Mouse (Mus musculus) spleen, adult 12 weeks (tissue): Measurements from ENCODE around the gene Slc5a4b.
A peak's percentile ranks its signal among the peaks of the same experiment; 100 is the strongest.
"Not testable (repeated sequence)": the region's sequence is repeated elsewhere in the genome, so short reads cannot be mapped to it uniquely, and the experiment has no call there.

Experiments used
- DNase-seq: peaks from one replicate; pipeline ENCODE4 v3.0.0; 2022; ENCODE audit warnings: low spot score

The Slc5a4b gene

DNA sequence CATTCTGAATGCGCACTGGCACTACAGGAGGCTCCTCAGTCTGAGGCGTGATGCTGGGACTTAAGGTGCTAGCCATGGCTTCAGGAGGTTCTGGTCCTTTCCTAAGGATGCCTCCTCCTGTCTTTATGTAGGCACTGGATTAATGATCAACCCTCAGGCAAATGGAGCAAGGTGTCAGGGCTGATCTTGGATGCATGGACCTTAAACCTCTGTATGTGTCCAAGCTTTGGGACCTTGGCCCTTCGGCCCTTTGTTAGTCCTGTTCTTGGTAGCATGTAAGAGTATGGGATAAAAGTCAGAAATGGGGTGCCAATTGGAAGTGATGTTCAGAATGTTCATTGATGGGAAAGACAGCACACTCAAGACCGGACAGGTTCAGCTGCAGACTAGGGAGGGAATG lies at the start of gene Slc5a4b:
Gene Slc5a4b, minus strand, starts transcription at position 101 of the 400 bp plus-strand sequence.
- DNase-seq, result no peak

DNA sequence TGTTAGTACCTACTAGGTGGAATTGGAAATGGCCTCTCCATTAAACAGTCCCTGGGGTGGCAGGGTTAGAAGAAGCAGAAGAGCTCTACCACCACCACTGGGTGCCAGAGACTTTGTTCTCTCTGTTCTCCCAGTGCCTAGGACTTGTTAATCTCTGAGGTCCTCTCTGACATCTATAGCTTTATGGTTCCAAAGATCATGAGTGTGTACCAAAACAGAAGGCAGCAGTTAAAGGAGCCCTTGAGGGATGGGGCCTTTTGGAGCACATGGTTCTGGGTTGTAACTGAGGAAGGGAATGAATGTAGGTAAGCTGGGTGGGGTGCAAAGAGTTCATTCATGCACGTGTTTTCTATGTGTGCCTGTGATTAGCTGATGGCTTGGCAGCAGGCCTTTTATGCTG lies 47.2 kb upstream of the Slc5a4b start:
- DNase-seq, result no peak

DNA sequence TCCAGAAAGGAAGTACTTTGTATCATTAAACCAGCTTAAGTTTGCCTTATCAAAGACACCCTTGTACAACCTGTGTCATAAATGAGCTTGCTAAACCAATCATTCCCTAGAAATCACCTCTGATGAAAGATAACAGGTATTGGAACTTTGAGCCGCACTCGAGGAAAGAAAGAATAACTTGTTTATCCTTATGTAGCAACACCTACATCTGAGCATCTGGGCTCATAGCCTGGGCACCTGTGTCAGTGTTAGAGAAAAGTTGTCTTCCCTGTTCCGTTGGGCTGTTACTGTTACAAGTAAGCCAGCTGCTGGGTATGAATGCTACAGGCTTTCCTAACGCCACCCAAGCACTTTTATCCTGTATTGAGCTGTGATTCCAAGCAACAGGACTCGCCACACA lies 46.8 kb upstream of the Slc5a4b start:
- DNase-seq, result no peak

DNA sequence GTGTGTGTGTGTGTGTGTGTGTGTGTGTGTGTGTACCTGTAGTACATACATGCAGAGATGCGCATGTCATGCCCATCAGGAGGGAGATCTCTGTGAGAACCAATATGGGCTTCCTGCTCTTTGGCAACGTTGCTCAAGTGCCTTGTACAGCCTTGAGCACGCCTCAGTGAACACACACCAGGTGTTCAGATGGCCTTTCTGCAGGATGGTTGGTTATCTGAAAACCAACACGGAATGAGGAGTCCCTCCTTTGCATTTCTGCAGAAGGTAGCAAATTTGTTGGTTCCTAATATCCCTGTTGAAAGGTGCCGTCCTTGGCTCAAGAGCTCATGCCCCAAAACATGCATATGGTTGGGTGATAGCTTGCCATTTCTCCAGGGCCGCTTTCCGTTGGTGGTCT lies 45.1 kb upstream of the Slc5a4b start:
- DNase-seq, result no peak

DNA sequence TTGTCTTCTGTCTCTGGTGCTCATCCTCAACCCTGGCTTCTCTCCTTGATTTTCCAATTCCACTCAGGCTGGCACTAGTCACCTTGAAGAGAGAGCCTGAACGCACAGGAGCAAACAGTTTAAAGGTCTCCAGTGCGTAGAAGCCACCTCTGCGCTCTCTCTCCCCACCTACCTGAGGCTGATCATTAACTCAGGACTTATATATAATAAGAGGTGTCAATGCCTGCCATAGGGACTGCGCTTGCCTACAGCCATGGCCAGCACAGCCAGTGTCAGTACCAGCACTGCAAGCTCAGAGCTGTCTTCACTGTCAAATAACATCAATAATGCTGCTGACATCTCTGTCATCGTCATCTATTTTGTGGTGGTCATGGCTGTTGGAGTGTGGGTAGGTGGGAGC lies 36.5 kb upstream of the Slc5a4b start, which contains the start of gene Slc5a4a:
Gene Slc5a4a, plus strand, starts transcription at position 174 of the 400 bp plus-strand sequence.
- no peak for DNase-seq

DNA sequence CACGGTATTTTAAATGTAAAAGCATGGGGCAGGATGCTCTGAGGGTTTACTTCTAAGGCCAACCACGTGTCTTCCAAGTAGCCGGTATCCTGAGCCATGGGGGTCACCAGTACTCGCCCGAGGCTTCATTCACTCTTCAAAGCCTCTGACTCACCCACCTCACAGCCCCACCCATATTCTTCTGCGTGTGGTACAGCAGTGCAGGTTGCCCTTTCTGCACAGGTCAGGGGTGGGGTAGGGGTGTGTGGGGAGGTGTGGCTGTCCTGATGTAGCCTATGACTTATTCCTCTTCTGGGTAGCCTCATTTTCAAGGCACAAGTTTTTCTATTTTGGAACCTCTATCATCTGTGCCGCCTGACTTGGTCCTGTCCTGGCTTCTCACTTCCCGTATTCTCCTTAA lies 36.1 kb upstream of the Slc5a4b start:
- no peak for DNase-seq

DNA sequence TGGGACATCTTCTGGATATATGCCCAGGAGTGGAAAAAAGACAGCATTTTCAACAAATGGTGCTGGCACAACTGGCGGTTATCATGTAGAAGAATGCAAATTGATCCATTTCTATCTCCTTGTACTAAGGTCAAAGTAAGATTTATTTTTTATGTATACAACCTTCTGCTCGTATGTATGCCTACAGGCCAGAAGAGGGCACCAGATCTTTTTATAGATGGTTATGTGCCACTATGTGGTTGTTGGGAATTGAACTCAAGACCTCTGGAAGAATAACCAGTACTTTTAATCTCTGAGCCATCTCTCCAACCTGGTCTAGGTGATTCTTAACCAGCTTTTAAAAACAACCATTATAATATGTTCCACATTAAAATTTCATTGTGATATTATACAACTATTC lies 25.6 kb upstream of the Slc5a4b start:
- no peak for DNase-seq

DNA sequence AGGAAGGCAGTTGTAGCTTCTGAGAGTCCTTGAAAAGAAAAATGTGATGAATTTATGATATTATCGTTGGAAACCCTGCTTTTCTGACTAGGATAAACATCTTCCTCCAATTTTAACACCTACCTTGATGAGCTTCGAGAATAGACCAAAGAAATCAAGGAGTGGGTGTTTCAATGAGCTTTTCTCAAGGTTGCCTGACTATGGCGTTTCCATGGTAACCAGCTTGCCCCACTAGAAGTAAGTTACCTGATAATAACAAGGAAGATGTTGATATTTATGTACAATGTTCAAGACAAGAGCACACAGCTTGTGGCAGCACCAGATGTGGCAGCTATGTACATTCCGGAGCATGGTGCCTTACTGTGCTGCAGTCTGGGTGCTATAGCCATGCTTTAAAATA lies 21.7 kb upstream of the Slc5a4b start:
- no peak for DNase-seq

DNA sequence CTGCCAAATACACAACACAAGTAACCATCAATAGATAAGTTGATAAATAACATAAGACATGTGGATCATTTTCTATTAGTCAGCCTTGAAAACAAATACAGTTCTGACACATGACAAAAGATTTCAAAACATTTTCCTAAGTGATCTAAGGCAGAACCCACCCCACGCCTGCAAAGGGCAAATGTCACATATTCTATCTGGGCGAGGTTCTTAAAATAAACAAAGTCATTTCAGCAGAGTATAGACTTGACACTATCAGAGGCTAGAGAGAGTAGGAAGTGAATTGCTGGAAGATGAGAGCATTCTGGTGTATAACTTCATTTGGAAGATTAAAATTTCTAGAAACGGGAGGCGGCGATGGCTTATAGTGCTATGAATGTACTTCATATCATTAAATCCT lies 10.7 kb upstream of the Slc5a4b start:
- DNase-seq, result no peak

DNA sequence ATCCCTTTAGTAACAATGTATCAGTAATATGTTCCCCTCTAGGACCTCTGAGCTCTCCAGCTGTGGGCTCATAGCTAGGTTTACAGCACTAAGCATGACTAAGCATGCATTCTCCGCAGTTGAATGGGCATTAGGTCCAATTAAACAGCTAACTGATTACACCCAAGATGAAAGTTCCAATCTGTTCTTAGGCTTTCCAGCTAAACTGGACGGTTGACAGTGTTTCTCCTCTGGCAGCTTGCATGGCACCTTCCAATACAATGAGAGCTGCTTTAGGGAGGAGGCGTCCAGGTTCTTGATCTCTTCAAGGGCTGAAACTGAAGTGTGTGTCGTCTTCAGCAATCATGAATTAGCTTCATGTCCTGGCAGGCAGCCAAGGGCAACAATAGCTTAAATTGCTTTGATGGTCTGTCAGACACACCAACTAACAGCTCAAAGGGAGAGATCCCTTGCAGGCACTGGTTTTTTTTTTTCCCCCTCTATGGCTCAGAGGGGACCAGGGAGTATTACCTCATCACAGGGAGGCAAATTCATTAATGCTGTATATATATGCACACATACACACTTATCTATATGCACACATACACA lies 9.5 kb upstream of the Slc5a4b start:
- DNase-seq, result no peak

DNA sequence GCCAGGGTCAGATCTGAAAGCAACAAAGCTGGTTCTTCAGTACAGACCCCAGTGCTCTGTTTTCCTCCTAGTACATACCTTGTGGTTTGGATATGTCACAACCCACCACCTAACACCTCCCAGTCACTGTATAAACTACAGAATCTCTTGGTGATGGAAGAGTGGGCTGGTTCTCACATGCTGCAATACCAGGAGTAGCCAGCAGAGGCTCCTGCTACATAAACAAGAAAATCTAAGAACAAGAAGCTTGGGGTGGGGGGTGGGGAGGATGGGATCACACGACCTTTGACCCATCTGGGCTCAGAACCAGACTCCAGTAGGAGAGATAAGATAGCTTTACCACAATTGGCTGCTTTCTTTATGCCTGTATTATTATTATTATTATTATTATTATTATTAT lies 8.0 kb upstream of the Slc5a4b start:
- DNase-seq, result no peak

DNA sequence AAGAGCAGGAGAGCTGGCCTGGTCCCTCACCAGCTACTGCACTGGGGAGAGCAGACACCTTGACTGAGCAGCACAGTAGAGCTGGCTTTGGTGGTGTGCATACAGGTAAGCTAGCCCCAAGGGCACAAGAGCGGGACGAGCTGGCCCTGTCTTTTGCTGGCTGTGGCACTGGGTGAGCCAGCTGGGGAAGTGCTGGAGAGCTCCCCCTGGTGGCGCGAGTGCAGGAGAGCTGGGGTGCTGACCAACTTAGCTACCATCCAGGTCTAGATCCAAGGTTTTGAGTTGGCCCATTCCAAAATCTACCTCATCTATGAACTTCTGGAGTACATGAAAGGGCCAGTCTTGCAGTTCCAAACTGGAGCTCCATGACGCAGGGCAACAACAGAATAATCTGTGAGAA lies 7.2 kb upstream of the Slc5a4b start:
- peak; percentile 31 for DNase-seq

DNA sequence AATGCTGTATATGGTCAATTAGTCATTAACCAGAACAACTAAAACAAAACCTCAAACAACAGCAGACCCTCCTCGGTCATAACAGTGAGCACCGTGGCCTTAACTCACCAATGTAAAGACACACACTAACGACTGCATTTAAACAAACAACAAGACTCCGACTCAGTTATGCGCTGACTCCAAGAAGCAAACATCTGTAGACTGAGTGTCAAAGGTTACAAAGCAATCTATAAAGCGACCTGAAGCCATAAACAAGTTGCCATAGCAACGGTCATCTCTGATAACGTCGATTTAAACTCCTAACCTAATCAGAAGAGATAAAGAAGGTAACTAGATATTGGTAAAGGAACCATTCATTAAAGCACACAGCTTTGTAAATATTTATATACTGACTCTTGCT lies 13.4 kb downstream of the Slc5a4b start:
- DNase-seq, result no peak

DNA sequence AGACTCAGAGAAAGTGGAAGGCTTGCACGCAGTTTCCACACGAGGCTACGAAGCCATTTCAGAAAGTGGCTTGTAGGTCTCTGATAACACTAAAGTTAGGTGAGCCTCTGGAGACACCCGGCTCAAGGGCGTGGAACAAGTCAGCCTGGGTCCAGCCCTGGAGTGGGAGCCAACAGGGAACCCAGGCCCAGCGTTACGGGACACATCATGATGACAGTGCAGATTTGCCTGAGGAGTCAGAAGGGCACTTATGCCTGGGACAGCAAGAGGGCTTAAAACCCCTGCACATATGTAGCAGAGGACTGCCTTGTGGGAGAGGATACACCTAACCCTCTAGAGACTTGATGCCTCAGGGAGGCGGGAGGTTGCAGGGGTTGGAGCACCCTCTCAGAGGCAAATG lies 14.2 kb downstream of the Slc5a4b start:
- DNase-seq, result no peak

DNA sequence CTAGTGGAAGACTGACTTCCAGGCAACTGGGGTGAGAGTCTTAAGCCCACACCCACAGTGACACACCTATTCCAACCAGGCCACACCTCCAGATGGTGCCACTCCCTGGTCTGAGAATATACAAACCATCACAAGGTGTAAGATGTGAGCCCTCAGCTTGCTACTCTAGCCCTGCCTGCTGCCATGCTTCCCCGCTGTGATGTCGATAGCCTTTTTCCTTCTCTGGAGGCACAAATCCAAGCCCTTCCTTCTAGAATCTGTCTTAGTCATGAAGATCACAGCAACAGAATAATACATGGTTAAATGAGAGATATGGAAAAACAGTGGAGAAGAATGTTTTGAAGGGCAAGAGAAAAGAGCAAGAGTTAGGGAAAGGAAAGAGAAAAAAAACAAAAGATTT lies 33.8 kb downstream of the Slc5a4b start:
- not testable (repeated sequence) for DNase-seq

DNA sequence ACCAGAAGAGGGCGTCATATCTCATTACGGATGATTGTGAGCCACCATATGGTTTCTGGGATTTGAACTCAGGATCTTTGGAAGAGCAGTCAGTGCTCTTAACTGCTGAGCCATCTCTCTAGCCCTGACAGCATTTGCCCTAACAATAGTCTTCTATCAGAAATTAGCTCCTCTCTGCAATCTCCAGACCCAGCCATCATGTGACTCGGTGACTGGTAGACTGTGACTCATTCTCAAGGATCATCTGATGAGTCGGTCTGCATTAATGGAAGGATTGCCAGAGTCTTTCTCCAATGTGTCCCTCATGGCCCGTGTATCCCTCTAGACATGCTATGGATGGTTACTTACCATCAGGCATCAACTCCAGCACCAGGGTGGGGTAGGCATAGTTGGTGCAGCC lies 38.7 kb downstream of the Slc5a4b start:
- not testable (repeated sequence) for DNase-seq

DNA sequence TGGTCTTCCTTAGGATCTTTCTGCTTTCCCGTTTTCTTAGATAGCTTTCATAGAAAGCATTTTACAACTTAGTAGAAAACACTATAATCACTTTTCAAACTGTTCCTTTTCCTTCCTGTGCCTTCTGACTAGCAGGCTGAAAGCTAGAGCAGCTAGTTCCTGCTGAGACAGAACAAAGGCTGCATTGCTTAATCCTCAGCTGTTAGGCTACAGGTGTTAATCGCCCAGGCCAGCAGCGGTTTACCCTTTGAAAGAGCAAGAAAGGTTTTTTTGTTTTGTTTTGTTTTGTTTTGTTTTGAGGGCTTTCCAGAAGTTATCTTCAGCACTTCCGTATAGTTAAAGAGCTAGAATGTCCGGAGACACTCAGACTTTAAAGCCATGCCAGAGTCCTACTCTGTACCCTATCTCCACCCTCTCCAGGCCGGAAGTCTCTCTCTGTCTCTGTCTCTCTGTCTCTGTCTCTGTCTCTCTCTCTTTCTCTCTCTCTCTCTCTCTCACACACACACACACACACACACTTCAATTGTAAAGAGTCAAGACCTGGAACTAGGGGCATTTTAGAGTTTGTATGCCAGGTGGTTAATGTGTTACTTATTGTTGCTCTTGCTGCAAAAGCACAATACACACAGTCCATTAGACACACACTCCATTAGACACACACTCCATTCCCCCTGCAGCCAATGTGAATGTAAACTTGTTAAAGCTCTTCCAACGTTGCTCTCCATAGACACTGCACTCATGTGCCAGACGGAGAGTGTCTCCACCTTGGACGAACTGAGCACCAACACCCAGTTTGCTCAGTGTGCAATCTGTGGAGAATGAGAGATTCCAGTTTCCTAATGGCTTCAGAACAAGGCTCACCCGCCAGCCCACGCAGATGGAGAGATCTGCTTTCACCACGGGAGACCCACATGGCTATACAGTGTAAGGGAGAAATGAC lies 42.8 kb downstream of the Slc5a4b start:
- DNase-seq, result no peak

DNA sequence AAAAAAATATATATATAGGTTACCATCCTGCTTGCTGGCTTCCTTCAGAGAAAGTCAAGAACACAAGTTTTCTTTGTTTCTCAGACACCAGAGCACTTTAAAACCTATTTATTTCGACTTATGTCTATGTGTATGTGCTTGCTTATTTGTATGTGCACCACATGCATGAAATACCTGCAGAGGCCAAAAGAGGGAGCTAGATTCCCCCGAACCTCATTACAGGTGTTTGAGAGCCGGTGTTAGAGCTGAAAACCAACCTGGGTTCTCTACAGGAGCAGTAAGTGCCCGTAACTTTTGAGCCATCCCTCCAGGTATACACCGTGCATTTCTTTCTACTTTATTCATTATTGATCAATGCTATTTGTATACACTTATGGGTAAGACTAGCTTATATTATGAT lies 48.3 kb downstream of the Slc5a4b start:
- no peak for DNase-seq

DNA sequence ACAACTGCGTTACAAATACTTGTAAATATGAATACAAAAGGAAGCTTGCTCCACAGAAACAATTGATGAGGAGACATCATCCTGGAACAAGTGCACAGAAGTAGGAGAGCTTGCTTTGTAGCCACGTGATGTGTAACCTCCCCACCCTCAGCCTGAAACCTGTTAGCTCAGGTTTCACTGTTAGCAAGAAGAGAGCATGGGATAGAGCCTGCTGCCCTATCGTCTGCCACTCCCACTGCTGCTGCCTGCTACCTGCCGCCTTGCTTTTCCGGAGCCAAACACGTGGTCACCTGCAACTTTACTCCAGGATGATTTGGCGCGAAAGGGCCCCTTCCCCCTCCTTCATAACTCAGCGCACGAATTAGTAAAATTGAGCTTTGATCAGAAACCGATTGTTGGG lies 58.9 kb downstream of the Slc5a4b start:
- no peak for DNase-seq

DNA sequence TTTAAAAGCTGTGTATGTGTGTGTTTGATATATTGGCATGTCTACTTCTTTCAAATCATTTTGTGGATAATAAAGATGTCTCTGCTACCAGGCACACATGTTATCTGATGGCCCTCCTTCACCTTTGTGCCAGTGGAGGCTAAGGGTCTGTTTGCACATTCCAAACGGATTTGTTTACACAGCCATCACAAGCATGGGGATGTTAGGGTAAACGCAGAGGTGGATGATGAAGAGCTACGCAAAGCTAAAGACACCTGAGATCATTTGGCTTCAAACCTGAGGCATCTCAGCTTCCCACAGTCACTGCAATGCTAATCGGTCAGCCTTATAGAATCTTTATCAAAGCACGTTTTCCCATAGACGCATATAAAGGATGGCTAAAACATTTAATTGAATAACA lies 61.8 kb downstream of the Slc5a4b start:
- no peak for DNase-seq

DNA sequence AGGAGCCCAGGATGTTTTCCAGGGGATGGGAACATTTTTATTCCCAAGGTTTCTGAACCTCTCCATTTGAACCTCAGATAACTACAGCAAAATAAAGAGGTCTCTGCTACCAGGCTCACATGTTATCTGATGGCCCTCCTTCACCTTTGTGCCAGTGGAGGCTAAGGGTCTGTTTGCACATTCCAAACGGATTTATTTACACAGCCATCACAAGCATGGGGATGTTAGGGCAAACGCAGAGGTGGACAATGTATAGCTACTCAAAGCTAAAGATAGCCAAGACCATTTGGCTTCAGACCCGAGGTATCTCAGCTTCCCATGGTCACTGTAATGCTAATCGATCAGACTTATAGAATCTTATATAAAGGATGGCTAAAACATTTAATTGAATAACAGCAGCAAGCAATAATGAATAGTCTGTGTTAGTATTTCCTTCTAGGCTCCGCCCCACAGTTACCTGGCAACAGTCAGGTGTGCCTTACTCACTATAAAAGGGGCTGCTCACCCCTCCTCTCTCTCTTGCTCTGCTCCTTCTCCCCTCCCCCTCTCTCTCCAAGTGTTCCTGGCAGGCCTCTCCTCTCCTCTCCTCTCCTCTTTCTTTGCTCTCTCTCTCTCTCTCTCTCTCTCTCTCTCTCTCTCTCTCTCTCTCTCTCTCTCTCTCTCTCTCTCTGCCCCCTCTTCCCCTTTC lies 63.4 kb downstream of the Slc5a4b start:
- DNase-seq, result no peak

DNA sequence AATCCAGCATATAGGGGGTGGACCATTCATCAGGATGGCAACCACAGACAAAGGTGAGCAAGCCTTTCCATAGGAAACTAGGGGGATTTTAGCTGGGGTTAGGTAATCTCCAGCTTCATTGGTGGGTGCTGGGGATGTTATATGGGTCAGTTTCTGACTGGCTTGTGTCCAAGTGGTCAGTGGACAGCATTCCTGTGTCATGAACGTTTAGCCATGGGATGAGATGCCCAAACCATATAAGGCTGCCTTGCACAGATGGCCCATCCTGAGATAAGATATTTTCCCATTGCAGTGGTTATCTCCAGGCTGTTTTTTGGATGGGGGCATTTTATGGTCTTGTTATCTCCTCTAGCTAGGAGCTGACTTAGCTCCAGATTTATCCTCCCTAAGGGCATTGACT lies 64.0 kb downstream of the Slc5a4b start:
- DNase-seq, result no peak

DNA sequence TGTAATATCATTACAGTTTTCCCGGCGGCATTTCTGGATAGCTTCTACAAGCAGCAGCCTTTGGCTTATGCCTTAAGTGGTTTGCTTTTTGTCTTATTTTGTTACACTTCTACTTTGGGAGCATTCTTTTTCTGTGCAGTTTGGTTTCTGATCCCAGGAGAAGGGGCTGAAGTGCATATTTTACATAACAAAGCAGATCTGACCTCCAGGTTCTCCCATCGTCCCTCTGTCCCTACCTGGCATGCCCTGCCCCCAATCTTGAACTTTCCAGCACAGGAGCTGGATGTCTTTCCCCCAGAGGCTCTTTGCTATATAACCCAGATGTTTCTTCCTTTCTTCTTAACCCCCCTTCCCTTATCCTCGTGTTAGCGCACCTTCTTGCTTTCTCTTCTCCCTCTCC lies 65.4 kb downstream of the Slc5a4b start:
- no peak for DNase-seq
